Mouse (Mus musculus): ENCODE data around the gene Rnf24.
A peak's percentile ranks its signal among the peaks of the same experiment; 100 is the strongest.
"Not testable (repeated sequence)": the region's sequence is repeated elsewhere in the genome, so short reads cannot be mapped to it uniquely, and the experiment has no call there.

Rnf24 gene

GRCm38 (mm10) chr2:131344449-131344848, 8.2 kb downstream of the Rnf24 start:
- DNase-seq (ENCODE audit: low read depth, low spot score), result no peak

- no peak for DNase-seq (ENCODE audit: low read depth, low spot score)
Observed at GRCm38 (mm10) chr2:131337602-131338001, 15.1 kb downstream of the Rnf24 start.

- no peak for DNase-seq (ENCODE audit: low read depth, low spot score)
Observed at GRCm38 (mm10) chr2:131330548-131330947, 22.1 kb downstream of the Rnf24 start.

GRCm38 (mm10) chr2:131328981-131329380, 23.7 kb downstream of the Rnf24 start:
- no peak for DNase-seq (ENCODE audit: low read depth, low spot score)

- no peak for DNase-seq (ENCODE audit: low read depth, low spot score)
Observed at GRCm38 (mm10) chr2:131326044-131326443, 26.6 kb downstream of the Rnf24 start.

- no peak for DNase-seq (ENCODE audit: low read depth, low spot score)
Observed at GRCm38 (mm10) chr2:131323675-131324074, 29.0 kb downstream of the Rnf24 start.

- peak; percentile 62 for DNase-seq (ENCODE audit: low read depth, low spot score)
Observed at GRCm38 (mm10) chr2:131321192-131321591, 31.5 kb downstream of the Rnf24 start.

GRCm38 (mm10) chr2:131319401-131319800, 33.3 kb downstream of the Rnf24 start:
- DNase-seq (ENCODE audit: low read depth, low spot score), result no peak

GRCm38 (mm10) chr2:131316167-131316566, 36.5 kb downstream of the Rnf24 start:
- no peak for DNase-seq (ENCODE audit: low read depth, low spot score)

- DNase-seq (ENCODE audit: low read depth, low spot score), result no peak
Observed at GRCm38 (mm10) chr2:131309296-131309695, 43.4 kb downstream of the Rnf24 start.

- DNase-seq (ENCODE audit: low read depth, low spot score), result no peak
Observed at GRCm38 (mm10) chr2:131307822-131308221, 44.9 kb downstream of the Rnf24 start.

GRCm38 (mm10) chr2:131307391-131307790, 45.3 kb downstream of the Rnf24 start:
- no peak for DNase-seq (ENCODE audit: low read depth, low spot score)

GRCm38 (mm10) chr2:131305226-131305625, 47.5 kb downstream of the Rnf24 start:
- not testable (repeated sequence) for DNase-seq (ENCODE audit: low read depth, low spot score)

- DNase-seq (ENCODE audit: low read depth, low spot score), result no peak
Observed at GRCm38 (mm10) chr2:131304497-131304896, 48.2 kb downstream of the Rnf24 start.

- no peak for DNase-seq (ENCODE audit: low read depth, low spot score)
Observed at GRCm38 (mm10) chr2:131301635-131302034, 51.1 kb downstream of the Rnf24 start.

GRCm38 (mm10) chr2:131300485-131300884, 52.2 kb downstream of the Rnf24 start:
- no peak for DNase-seq (ENCODE audit: low read depth, low spot score)

GRCm38 (mm10) chr2:131298674-131299073, 54.0 kb downstream of the Rnf24 start:
- DNase-seq (ENCODE audit: low read depth, low spot score), result not testable (repeated sequence)

GRCm38 (mm10) chr2:131296746-131297261, 55.9 kb downstream of the Rnf24 start:
- DNase-seq (ENCODE audit: low read depth, low spot score), result no peak

- no peak for DNase-seq (ENCODE audit: low read depth, low spot score)
Observed at GRCm38 (mm10) chr2:131290669-131291068, 62.0 kb downstream of the Rnf24 start.

- no peak for DNase-seq (ENCODE audit: low read depth, low spot score)
Observed at GRCm38 (mm10) chr2:131286276-131286675, 66.4 kb downstream of the Rnf24 start.

GRCm38 (mm10) chr2:131281596-131281995, 71.1 kb downstream of the Rnf24 start:
- no peak for DNase-seq (ENCODE audit: low read depth, low spot score)

GRCm38 (mm10) chr2:131276722-131277121, 76.0 kb downstream of the Rnf24 start:
- no peak for DNase-seq (ENCODE audit: low read depth, low spot score)

GRCm38 (mm10) chr2:131275493-131275892, 77.2 kb downstream of the Rnf24 start:
- no peak for DNase-seq (ENCODE audit: low read depth, low spot score)

GRCm38 (mm10) chr2:131265056-131265455, 87.6 kb downstream of the Rnf24 start:
- DNase-seq (ENCODE audit: low read depth, low spot score), result no peak
